14 mouse cellular contexts compared by ENCODE assay signal in genomic region chr9:96592670-96593600, GRCm38 (mm10).
"Had no signal": no experiment of that assay in that cellular context is flagged by ENCODE, and none has a peak within 500 bp of the region (broad histone marks: within the 10 kb centered on the region; RNA-seq: fewer than 3 reads in every experiment).

No protein-coding gene starts in this region.

- H3K4me2 ChIP-seq: liver, embryonic 13.5 days; midbrain, embryonic 11.5 days had no signal

- H3K27me3 ChIP-seq: liver, embryonic 13.5 days had no signal

- H3K9me3 ChIP-seq: liver, embryonic 13.5 days had no signal

- H3K27ac ChIP-seq: kidney, postnatal 0 days; left cerebral cortex, adult 2 months; liver, embryonic 13.5 days had no signal

- H3K36me3 ChIP-seq: liver, embryonic 13.5 days had no signal

- DNase-seq: kidney, adult 18-20 months; kidney, adult 9 months; kidney, postnatal 25 days; layer of hippocampus, postnatal 36 days; liver, embryonic 13.5 days; lung, adult 2 months; lung, postnatal 14 days; lung, postnatal 4 days; midbrain, embryonic 14.5 days; right cerebral cortex, postnatal 25 days; thymus, postnatal 36 days had no signal

- H3K9ac ChIP-seq: liver, embryonic 13.5 days had no signal

- H3K4me1 ChIP-seq: liver, embryonic 13.5 days had no signal

- H3K4me3 ChIP-seq: left cerebral cortex, adult 2 months; liver, embryonic 13.5 days had no signal
